Mouse (Mus musculus) kidney, adult 2 months (tissue): Measurements from ENCODE around the gene Mast3.
A peak's percentile ranks its signal among the peaks of the same experiment; 100 is the strongest.

Experiments used
- CTCF ChIP-seq: fragments of 200-500 bp; conservative IDR thresholded peaks from 2 replicates; pipeline ENCODE4 v1.5.1; 2011; ENCODE audit warnings: low read depth, mild to moderate bottlenecking, control low read depth, low read length, moderate library complexity, mixed read lengths; ENCODE audit not compliant: insufficient read depth, insufficient read length
- POLR2A ChIP-seq: fragments of 200-500 bp; IDR thresholded peaks from one replicate; pipeline ENCODE4 v1.6.1; 2011; ENCODE audit warnings: low read depth, low read length, control low read depth

GRCm38 (mm10) chr8:70757523-70758307 is 47.1 kb downstream of the Mast3 start:
- TF ChIP-seq CTCF: peak; percentile 69
- no peak for TF ChIP-seq POLR2A
